ENCODE assay signal across 15 mouse cellular contexts in genomic region chr7:101144222-101144621, GRCm38 (mm10).
"Had no signal": no experiment of that assay in that cellular context is flagged by ENCODE, and none has a peak within 500 bp of the region (broad histone marks: within the 10 kb centered on the region; RNA-seq: fewer than 3 reads in every experiment).

No protein-coding gene starts in this region.

- ATAC-seq: liver, postnatal 0 days had no signal

- H3K4me1 ChIP-seq: limb, embryonic 15.5 days; stomach, embryonic 15.5 days had no signal

- H3K27me3 ChIP-seq: limb, embryonic 12.5 days; limb, embryonic 15.5 days; stomach, embryonic 15.5 days had no signal

- H3K9me3 ChIP-seq: limb, embryonic 12.5 days; limb, embryonic 15.5 days; stomach, embryonic 15.5 days had no signal

- H3K4me3 ChIP-seq: limb, embryonic 12.5 days; limb, embryonic 15.5 days; stomach, embryonic 15.5 days had no signal

- DNase-seq: kidney, adult 8-10 months; kidney, postnatal 14 days; left cerebral cortex, postnatal 4 days; liver, postnatal 0 days; lung, embryonic 14.5 days; lung, postnatal 10 days; lung, postnatal 36 days; midbrain, embryonic 14.5 days; thymus, postnatal 25 days had no signal

- H3K27ac ChIP-seq: limb, embryonic 15.5 days; liver, embryonic 14.5 days; stomach, embryonic 15.5 days had no signal

- H3K4me2 ChIP-seq: limb, embryonic 12.5 days; limb, embryonic 15.5 days; liver, embryonic 11.5 days; lung, embryonic 14.5 days; midbrain, embryonic 11.5 days; stomach, embryonic 15.5 days had no signal

- H3K36me3 ChIP-seq: stomach, embryonic 15.5 days had no signal

- H3K9ac ChIP-seq: limb, embryonic 12.5 days; limb, embryonic 15.5 days; liver, embryonic 14.5 days; liver, postnatal 0 days; lung, embryonic 14.5 days; stomach, embryonic 15.5 days had no signal
